Mouse (Mus musculus): ENCODE measurements around the gene Nynrin. TPM values are rescaled to one million over a fixed set of nuclear protein-coding genes. Genes with fewer than 3 reads are reported as not detected.

Nynrin gene
- total and polyA plus RNA-seq, 3 experiments = 3.5 to 6.8 (median 6.2) TPM

- TF ChIP-seq POLR2A (IDR thresholded peaks at IDR 0.05; ENCODE audit: insufficient read depth, low read depth, low read length) = no peak
- TF ChIP-seq CTCF (IDR thresholded peaks at IDR 0.05) = peak; percentile 37
- H3K27me3 ChIP-seq (ENCODE audit: control insufficient read depth, insufficient read depth, low read length) = peaks cover 2% of the 10 kb centered on the region; the same call in 1 of the 2 replicates
- WGBS = 17% methylated on average over 7 of the region's 7 CpGs
- H3K4me3 ChIP-seq = no peak overlapping the region
- DNase-seq = no peak
- no peak overlapping the region for H3K9ac ChIP-seq (ENCODE audit: low read depth, low read length)
- no peak overlapping the region for H3K27ac ChIP-seq
- H3K36me3 ChIP-seq (ENCODE audit: control insufficient read depth, insufficient read depth, low read length) = no peaks in the 10 kb centered on the region
- peaks cover 5% of the 10 kb centered on the region; the same call in 1 of the 2 replicates for H3K4me1 ChIP-seq (ENCODE audit: control insufficient read depth, insufficient read depth, low read length)
- intact Hi-C loops (cut with DNase I) = no loop called here
- H3K79me2 ChIP-seq (replicated peaks; ENCODE audit: control insufficient read depth, insufficient read depth, low read length) = no peaks in the 10 kb centered on the region
Observed at GRCm38 (mm10) chr14:55878316-55878940, 24.6 kb downstream of the Nynrin start.

GRCm38 (mm10) chr14:55879623-55880022 lies 25.8 kb downstream of the Nynrin start:
- intact Hi-C loops (cut with DNase I) = loop anchor here (10.0 kb wide), 1 partner anchor 205 kb away; the partner anchor contains the start of genes Gmpr2 and Nedd8
- H3K79me2 ChIP-seq (replicated peaks; ENCODE audit: control insufficient read depth, insufficient read depth, low read length) = no peaks in the 10 kb centered on the region
- peak; percentile 92 for TF ChIP-seq CTCF (IDR thresholded peaks at IDR 0.05)
- TF ChIP-seq POLR2A (IDR thresholded peaks at IDR 0.05; ENCODE audit: insufficient read depth, low read depth, low read length) = no peak
- TF ChIP-seq EP300 (IDR thresholded peaks at IDR 0.05; ENCODE audit: insufficient read depth, low read depth, low read length) = 0 out of 2 replicates have a peak, but pooled peaks have one; percentile 39
- DNase-seq = peak; percentile 70 to 72
- H3K36me3 ChIP-seq (ENCODE audit: control insufficient read depth, insufficient read depth, low read length) = no peaks in the 10 kb centered on the region
- H3K27me3 ChIP-seq (ENCODE audit: control insufficient read depth, insufficient read depth, low read length) = peaks cover 2% of the 10 kb centered on the region; the same call in 1 of the 2 replicates
- H3K4me1 ChIP-seq (ENCODE audit: control insufficient read depth, insufficient read depth, low read length) = peaks cover 5% of the 10 kb centered on the region
- no peak overlapping the region for H3K9ac ChIP-seq (ENCODE audit: low read depth, low read length)
- 25% methylated on average over 1 of the region's 1 CpGs for WGBS
- H3K27ac ChIP-seq = no peak overlapping the region
- no peak overlapping the region for H3K4me3 ChIP-seq

- Histone ChIP-seq H3K4me3 (no peak overlapping the region), H3K36me3 (ENCODE audit: control insufficient read depth, insufficient read depth, low read length) (no peaks in the 10 kb centered on the region), H3K27ac (no peak overlapping the region), H3K4me1 (ENCODE audit: control insufficient read depth, insufficient read depth, low read length) (peaks cover 5% of the 10 kb centered on the region), H3K9ac (ENCODE audit: low read depth, low read length) (no peak overlapping the region), H3K79me2 (replicated peaks; ENCODE audit: control insufficient read depth, insufficient read depth, low read length) (0 out of 2 replicates have a peak, but pooled peaks cover 1% of the 10 kb centered on the region), H3K27me3 (ENCODE audit: control insufficient read depth, insufficient read depth, low read length) (peaks cover 2% of the 10 kb centered on the region; the same call in 1 of the 2 replicates)
- DNase-seq = no peak
- 48% methylated on average over 8 of the region's 8 CpGs for WGBS
- intact Hi-C loops (cut with DNase I) = loop anchor here (10.0 kb wide), 1 partner anchor 206 kb away; the partner anchor contains the start of genes Gmpr2 and Nedd8
- TF ChIP-seq POLR2A (IDR thresholded peaks at IDR 0.05; ENCODE audit: insufficient read depth, low read depth, low read length) (no peak), EP300 (IDR thresholded peaks at IDR 0.05; ENCODE audit: insufficient read depth, low read depth, low read length) (no peak), CTCF (IDR thresholded peaks at IDR 0.05) (no peak)
Observed at GRCm38 (mm10) chr14:55880982-55881381, 27.2 kb downstream of the Nynrin start.

- Histone ChIP-seq H3K4me3 (no peak overlapping the region), H3K79me2 (replicated peaks; ENCODE audit: control insufficient read depth, insufficient read depth, low read length) (0 out of 2 replicates have a peak, but pooled peaks cover 1% of the 10 kb centered on the region), H3K4me1 (ENCODE audit: control insufficient read depth, insufficient read depth, low read length) (peaks cover 11% of the 10 kb centered on the region), H3K27me3 (ENCODE audit: control insufficient read depth, insufficient read depth, low read length) (peaks cover 2% of the 10 kb centered on the region; the same call in 1 of the 2 replicates), H3K27ac (no peak overlapping the region), H3K36me3 (ENCODE audit: control insufficient read depth, insufficient read depth, low read length) (peaks cover 2% of the 10 kb centered on the region; the same call in 1 of the 2 replicates), H3K9ac (ENCODE audit: low read depth, low read length) (no peak overlapping the region)
- TF ChIP-seq POLR2A (IDR thresholded peaks at IDR 0.05; ENCODE audit: insufficient read depth, low read depth, low read length) (no peak), EP300 (IDR thresholded peaks at IDR 0.05; ENCODE audit: insufficient read depth, low read depth, low read length) (no peak), CTCF (IDR thresholded peaks at IDR 0.05) (no peak)
- DNase-seq = no peak
- WGBS = 76% methylated on average over 6 of the region's 6 CpGs
- intact Hi-C loops (cut with DNase I) = loop anchor here (10.0 kb wide), 1 partner anchor 207 kb away; the partner anchor contains the start of genes Gmpr2 and Nedd8
Observed at GRCm38 (mm10) chr14:55882171-55882641, 28.4 kb downstream of the Nynrin start.

DNA sequence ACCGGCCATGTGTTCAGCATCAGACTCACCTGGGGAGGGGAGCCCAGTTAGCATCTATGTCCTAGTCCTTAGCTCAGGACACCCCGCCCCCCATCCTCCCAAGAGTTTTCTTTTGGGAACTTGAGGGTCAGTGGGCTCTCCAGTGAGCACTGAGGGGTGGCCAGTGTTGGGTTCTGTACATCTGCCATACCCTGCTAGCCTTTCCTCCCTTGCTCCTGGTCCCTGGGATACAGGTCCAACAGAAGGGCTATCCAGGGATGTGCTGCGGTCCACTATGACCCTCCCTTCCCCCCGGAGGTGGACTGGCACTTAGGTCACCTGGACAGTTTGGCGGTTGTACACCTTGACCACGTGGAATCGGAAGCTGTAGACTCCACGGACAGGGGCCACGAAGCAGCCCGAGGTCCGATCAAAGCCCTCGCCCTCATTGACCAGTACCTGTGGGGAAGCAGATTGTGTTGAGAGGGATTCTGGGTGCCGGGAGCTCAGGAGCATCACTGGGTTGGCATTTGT lies 29.4 kb downstream of the Nynrin start:
- no peak for TF ChIP-seq POLR2A (IDR thresholded peaks at IDR 0.05; ENCODE audit: insufficient read depth, low read depth, low read length)
- TF ChIP-seq EP300 (IDR thresholded peaks at IDR 0.05; ENCODE audit: insufficient read depth, low read depth, low read length) = no peak
- TF ChIP-seq CTCF (IDR thresholded peaks at IDR 0.05) = no peak
- Histone ChIP-seq H3K79me2 (replicated peaks; ENCODE audit: control insufficient read depth, insufficient read depth, low read length) (0 out of 2 replicates have a peak, but pooled peaks cover 1% of the 10 kb centered on the region), H3K27ac (no peak overlapping the region), H3K27me3 (ENCODE audit: control insufficient read depth, insufficient read depth, low read length) (no peaks in the 10 kb centered on the region), H3K4me1 (ENCODE audit: control insufficient read depth, insufficient read depth, low read length) (peaks cover 11% of the 10 kb centered on the region), H3K36me3 (ENCODE audit: control insufficient read depth, insufficient read depth, low read length) (peaks cover 4% of the 10 kb centered on the region; the same call in 1 of the 2 replicates), H3K9ac (ENCODE audit: low read depth, low read length) (no peak overlapping the region), H3K4me3 (no peak overlapping the region)
- intact Hi-C loops (cut with DNase I) = loop anchor here (10.0 kb wide), 1 partner anchor 208 kb away; the partner anchor contains the start of genes Gmpr2 and Nedd8
- WGBS = 93% methylated on average over 13 of the region's 13 CpGs
- no peak for DNase-seq

All from heart, adult 2 months (tissue).